Mouse (Mus musculus): ENCODE measurements around the gene Tmem51.
"Not testable (repeated sequence)": the region's sequence is repeated elsewhere in the genome, so short reads cannot be mapped to it uniquely, and the experiment has no call there.

Gene Tmem51

DNA sequence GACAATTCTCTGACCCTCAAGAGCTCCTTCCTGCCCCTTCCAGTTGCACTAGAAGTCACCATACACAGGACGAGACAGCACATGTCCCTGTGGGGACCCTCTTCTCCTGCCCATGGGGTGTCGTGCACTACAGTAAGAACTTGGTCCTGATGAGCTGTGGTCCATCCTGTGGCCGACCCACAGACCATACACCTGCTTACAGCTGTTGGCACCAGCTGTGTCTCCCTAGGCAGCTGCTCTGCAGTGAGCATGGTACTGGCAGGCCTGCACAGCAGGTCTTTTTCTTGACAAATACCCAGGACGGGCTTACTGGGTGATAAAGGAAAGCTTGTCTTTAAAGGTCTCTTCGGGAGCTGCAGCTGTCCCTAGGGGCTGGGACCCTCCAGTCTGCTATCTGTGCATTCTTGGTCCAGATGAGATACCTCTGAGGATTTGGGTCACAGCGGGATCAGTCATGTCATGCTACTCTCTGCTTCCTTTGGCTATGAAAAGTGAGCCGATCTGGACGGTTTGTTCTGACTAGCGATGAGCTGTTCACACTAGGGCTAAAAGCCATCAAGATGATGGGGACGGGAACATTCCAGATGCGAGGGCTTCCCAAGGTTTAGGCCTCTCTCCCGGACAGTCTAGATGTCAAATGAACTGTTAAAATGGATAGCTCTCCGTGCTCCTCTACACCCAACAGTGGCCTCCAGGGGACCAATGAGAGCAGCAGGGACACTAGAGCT, 24.8 kb downstream of the Tmem51 start:
- no peak for DNase-seq (ENCODE audit: low read depth)

DNA sequence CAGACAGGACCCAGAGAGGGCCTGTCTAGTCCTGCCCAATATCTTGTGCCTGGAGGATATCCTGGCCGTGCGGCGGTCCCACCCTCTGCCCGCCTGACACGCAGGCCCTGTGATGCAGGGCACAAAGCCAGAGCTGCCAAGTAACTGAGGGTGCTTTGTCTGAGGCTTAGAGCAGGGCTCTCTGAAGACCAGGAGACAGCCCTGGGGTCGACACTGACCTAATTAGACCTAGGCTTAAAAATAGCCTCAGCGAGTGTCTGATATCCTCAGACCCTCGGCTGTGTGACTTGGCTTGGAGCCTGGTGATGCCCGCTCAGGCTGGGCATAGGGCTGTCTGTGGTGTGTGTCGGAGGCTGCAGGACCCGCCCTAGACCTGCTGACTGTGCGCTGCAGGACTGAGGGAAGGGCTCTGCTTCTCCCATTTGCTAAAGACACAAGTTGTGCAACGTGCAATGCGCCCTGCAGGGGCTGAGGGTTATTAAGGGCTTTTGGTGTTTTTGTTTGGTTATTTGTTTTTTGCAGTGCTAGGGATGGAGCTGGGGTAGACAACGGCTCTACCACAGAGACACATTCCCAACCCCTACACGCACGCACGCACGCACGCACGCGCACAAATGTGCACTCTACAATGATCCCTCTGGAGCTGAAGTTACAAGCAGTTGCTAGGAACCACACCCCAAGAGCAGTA, 26.4 kb downstream of the Tmem51 start:
- no peak for DNase-seq (ENCODE audit: low read depth)

GRCm38 (mm10) chr4:142055600-142055999, 28.5 kb downstream of the Tmem51 start:
- DNase-seq (ENCODE audit: low read depth): no peak

DNA sequence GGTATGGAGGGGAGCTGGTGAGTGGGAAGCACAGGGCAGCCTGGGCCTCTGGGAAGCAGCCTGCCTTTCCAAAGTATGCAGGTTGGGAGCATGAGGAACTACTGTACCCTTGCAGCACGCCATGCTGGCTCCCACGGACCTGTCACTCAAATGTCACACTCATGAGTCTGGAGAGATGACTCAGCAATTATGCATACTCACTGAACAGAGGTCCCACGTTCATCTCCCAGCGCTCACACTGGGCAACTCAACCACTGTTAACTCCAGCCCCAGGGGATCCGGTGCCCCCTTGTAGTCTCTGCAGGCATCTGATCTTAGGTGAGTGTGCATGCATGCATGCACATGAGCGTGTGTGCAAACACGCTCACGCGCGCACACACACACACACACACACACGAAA, 29.5 kb downstream of the Tmem51 start:
- DNase-seq (ENCODE audit: low read depth): no peak

GRCm38 (mm10) chr4:142053661-142054448, 30.2 kb downstream of the Tmem51 start:
- no peak for DNase-seq (ENCODE audit: low read depth)

DNA sequence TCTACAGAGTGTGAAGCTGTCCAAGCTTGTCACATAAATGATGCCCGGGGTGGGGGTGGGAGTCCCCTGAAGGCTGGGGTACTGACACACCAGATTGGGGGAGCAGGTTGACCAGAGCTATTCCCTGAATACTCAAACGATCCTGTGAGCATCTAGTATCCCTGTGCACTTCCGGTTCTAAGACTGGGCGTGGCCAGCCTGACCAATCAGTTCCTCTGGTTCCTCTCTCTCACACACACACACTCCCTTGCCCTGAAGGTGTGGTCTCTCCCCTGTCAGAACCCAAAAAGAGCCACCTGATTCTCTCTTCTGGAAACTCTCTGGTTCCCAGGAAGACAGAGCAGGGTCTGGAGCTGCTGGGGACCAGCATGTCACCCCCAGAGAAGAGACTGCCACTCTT, 30.8 kb downstream of the Tmem51 start:
- no peak for DNase-seq (ENCODE audit: low read depth)

DNA sequence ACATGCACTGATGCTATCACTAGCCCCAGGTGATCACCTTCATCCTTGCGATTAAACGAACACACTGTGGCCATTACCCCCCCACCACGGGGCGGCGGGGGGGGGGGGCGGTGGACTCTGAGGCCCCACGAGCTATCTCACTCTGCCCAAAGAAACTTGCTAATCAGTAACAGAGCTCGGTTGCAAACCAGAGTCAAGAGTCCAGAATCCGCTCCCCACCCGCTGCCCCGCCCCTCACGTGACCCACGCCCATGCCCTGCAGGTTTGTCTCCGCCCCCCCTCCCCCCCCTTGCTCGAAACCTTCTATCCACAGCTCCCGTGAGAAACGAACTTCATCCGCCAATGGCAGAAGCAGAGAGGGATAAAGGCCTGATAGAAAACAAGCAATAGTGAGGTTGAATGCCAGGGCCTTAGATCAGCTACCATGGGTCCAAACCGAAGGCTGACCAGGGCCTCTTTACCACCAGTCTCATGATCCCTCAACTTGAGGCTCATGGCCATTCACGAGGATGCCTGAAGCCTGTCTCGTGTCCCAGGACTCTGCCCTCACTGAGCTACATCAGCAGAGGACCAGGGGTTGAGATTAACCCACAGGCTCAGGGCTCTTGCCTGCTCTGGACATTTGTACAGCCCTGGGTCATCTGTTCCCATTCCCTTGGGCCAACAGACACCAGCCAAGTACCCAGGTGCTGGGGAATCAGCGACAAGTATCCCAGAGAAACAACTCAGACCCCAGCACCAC, 31.5 kb downstream of the Tmem51 start:
- no peak for DNase-seq (ENCODE audit: low read depth)

- not testable (repeated sequence) for DNase-seq (ENCODE audit: low read depth)
Measured at GRCm38 (mm10) chr4:142051883-142052282, 32.2 kb downstream of the Tmem51 start.

DNA sequence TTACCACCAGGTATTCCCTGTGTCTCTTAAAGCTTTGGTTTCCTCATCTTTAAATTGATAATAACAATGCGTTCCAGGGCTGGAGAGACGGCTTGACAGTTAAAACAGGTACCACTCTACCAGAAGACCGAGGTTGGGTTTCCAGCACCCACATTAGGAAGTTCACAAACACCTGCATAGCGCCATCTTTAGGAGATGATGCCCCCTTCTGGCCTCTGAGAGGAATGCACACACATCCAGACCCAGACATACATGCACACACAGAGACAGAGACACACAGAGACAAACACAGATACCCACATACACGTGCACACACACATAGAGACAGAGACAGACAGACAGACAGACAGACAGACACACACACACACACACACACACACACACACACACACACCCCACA, 34.1 kb downstream of the Tmem51 start:
- DNase-seq (ENCODE audit: low read depth): no peak

GRCm38 (mm10) chr4:142048391-142048790, 35.7 kb downstream of the Tmem51 start:
- no peak for DNase-seq (ENCODE audit: low read depth)

- DNase-seq (ENCODE audit: low read depth): no peak
Measured at GRCm38 (mm10) chr4:142047005-142047404, 37.1 kb downstream of the Tmem51 start.

- no peak for DNase-seq (ENCODE audit: low read depth)
Measured at GRCm38 (mm10) chr4:142046496-142046895, 37.6 kb downstream of the Tmem51 start.

DNA sequence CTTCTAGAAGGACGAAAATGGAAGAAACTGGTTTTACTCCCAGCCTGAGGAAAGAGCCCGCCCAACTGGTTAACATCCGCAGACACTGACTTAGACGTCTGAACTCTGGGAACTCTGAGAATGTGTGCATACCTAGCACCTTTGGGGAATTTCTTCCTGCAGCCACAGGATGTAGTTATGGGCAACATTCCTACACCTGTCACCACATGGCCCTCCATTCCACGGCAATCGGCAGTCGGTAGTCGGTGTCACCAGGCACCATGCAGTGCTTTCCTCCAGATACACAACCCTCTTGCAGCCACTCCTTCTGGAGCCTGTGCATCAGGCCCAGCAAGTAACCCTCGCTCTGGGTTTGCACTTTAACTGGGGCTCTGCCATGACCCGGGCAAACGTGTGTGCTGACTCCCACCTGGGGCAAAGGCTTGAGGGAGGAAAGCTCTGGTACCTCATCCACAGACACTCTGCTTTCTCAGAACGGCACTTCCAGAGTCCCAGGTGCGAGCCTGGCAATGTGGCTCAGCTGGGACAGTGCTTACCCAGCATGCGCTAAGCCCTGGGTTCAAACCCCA, 38.4 kb downstream of the Tmem51 start:
- no peak for DNase-seq (ENCODE audit: low read depth)

GRCm38 (mm10) chr4:142044452-142044851, 39.7 kb downstream of the Tmem51 start:
- no peak for DNase-seq (ENCODE audit: low read depth)

DNA sequence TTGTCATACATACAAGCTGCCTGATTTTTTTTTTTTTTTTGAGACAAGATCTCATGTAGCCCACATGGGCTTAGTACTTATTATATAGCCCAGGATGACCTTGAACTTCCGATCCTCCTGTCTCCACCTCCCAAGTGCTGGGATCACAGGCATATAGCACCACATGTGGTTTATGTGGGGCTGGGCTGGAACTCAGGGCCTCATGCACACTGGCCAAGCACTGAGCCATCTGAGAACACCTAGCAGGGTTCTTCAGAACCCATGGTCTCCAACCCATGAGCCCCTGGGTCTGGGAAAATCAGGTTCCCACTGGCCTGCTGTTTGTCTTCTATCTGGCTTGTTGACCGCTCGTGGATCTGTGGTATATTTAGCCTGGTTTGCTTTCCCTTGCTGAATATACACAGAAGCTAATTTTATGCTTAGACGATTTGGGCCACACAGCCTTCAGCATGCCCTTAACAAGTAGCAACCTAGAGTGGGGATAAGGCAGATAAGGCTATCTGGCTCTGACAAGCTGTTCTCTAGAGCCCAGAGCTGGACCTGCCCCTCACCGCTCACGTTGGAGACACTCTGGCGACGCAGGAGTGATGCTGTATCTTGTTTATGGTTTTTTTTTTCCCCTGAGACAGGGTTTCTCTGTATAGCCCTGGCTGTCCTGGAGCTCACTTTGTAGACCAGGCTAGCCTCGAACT, 44.3 kb downstream of the Tmem51 start:
- DNase-seq (ENCODE audit: low read depth): no peak

GRCm38 (mm10) chr4:142037897-142038296, 46.2 kb downstream of the Tmem51 start:
- no peak for DNase-seq (ENCODE audit: low read depth)

- DNase-seq (ENCODE audit: low read depth): no peak
Measured at GRCm38 (mm10) chr4:142028533-142028932, 55.6 kb downstream of the Tmem51 start.

- no peak for DNase-seq (ENCODE audit: low read depth)
Measured at GRCm38 (mm10) chr4:142026965-142027364, 57.1 kb downstream of the Tmem51 start.

GRCm38 (mm10) chr4:142024536-142024935, 59.6 kb downstream of the Tmem51 start:
- DNase-seq (ENCODE audit: low read depth): no peak

DNA sequence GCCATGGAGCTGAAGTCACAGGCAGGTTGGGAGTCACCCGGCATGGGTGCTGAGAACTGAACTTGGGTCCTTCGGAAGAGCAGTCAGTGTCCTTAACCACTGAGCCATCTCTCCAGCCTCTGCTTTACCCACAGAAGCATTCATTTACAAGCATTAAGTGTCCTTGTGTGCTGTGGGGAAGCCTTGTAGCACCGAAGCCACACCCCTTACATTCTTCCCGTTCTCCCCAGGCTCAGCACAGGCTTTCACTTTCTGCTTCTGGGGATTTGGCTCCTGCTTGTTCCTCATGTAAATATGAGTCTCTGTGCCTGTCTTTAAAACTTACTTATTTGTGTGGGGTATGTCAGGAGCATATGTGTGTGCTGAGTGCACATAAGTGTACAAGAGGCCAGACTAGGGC, 60.9 kb downstream of the Tmem51 start:
- no peak for DNase-seq (ENCODE audit: low read depth)

DNA sequence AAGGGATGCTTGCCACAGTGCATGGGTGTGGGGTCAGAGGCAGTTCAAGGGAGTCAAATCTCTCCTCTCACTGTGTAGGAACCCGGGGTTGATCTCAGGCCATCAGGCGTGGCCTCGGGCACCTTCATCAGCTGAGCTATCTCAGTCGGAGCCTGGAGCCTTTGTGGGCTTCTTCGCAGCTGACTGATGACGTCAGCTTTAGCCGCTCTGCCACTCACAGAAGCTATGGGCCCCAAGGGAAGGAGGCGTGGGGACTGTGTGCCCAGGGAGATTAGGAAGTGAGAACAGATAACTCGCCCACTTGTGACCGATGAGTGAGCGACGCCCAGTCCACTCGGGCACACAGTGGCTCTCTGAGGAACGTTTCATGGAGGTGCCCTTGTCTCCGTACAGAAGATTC, 66.4 kb downstream of the Tmem51 start:
- DNase-seq (ENCODE audit: low read depth): no peak

Data from NIH3T3 (cell line).